Mouse (Mus musculus) bone marrow, adult 2 months (tissue): ENCODE results near the gene Fam83d.
A peak's percentile ranks its signal among the peaks of the same experiment; 100 is the strongest.

Source experiments
- CTCF ChIP-seq: fragments of 200-500 bp; IDR thresholded peaks from 2 replicates; pipeline ENCODE4 v1.5.1; 2011; ENCODE audit warnings: low read length, control low read depth; ENCODE audit not compliant: control insufficient read depth, insufficient read depth
- POLR2A ChIP-seq: fragments of 200-500 bp; IDR thresholded peaks from 2 replicates; pipeline ENCODE4 v1.6.1; 2011; ENCODE audit warnings: low read depth, mild to moderate bottlenecking, control low read depth, low read length, borderline replicate concordance; ENCODE audit not compliant: control insufficient read depth

- 0 out of 2 replicates have a peak, but pooled peaks have one; percentile 1 for TF ChIP-seq POLR2A
- no peak for TF ChIP-seq CTCF
Measured at GRCm38 (mm10) chr2:158795043-158795442, 27.1 kb downstream of the Fam83d start.
